ENCODE assay signal across 13 mouse cellular contexts in the genomic region with DNA sequence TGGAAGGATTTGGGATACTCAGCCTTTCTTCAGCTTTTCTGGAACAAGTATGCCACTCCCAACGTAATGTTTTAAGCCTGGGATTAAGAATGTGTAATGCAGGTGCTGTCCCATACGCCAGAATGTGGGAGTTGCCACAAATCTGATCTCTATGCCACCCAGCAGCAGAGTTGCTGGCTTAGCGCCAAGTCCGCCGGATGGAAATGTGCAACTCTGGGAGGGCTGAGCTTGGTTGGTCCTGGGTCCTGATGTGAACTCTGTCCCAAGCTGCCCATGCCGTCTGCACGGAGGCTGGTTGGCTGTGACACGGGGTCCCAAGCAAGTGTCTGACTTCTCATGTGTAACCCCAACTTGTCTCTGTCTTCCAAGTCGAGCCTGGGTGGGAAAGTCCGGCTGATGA. TPM values are rescaled to one million over a fixed set of nuclear protein-coding genes. Genes with fewer than 3 reads are reported as not detected.
DNase-seq lines count a peak whose midpoint lies in the region; ATAC-seq and TF ChIP-seq lines count a peak whose summit lies in the region.
"Had no signal": no experiment of that assay in that cellular context is flagged by ENCODE, and none has a peak within 500 bp of the region (broad histone marks: within the 10 kb centered on the region; RNA-seq: fewer than 3 reads in every experiment).

No protein-coding gene starts in this region.

- H3K4me1 ChIP-seq in hindbrain, postnatal 0 days (ENCODE audit: insufficient read depth, low read length): no peaks in the 10 kb centered on the region
- no peaks in the 10 kb centered on the region for H3K4me1 ChIP-seq in hindbrain, embryonic 11.5 days (replicated peaks; ENCODE audit: control insufficient read depth, insufficient read depth, low read length)
- H3K4me1 ChIP-seq in midbrain, embryonic 13.5 days (replicated peaks): peaks cover 4% of the 10 kb centered on the region; the same call in 1 of the 2 replicates
- H3K4me1 ChIP-seq in midbrain, embryonic 10.5 days: no peaks in the 10 kb centered on the region
- no peaks in the 10 kb centered on the region for H3K4me1 ChIP-seq in forebrain, embryonic 15.5 days
- no peaks in the 10 kb centered on the region; the same call in 1 of the 2 replicates for H3K4me1 ChIP-seq in stomach, embryonic 14.5 days (ENCODE audit: control insufficient read depth, insufficient read depth, low read length)
- H3K4me1 ChIP-seq in thymus, adult 2 months (replicated peaks; ENCODE audit: control insufficient read depth, insufficient read depth, low read length): no peaks in the 10 kb centered on the region

- H3K9me3 ChIP-seq in hindbrain, postnatal 0 days (ENCODE audit: low read length): no peaks in the 10 kb centered on the region
- no peaks in the 10 kb centered on the region for H3K9me3 ChIP-seq in hindbrain, embryonic 11.5 days (ENCODE audit: control insufficient read depth, low read length)
- H3K9me3 ChIP-seq in midbrain, embryonic 13.5 days: no peaks in the 10 kb centered on the region
- H3K9me3 ChIP-seq in midbrain, embryonic 10.5 days (replicated peaks): no peaks in the 10 kb centered on the region
- H3K9me3 ChIP-seq in forebrain, embryonic 15.5 days: no peaks in the 10 kb centered on the region
- H3K9me3 ChIP-seq in stomach, embryonic 14.5 days (ENCODE audit: control insufficient read depth, low read depth, low read length): no peaks in the 10 kb centered on the region
- H3K9me3 ChIP-seq: limb, embryonic 10.5 days had no signal

- H3K9ac ChIP-seq in hindbrain, postnatal 0 days (replicated peaks; ENCODE audit: low read length): no peak overlapping the region
- no peak overlapping the region for H3K9ac ChIP-seq in hindbrain, embryonic 11.5 days (ENCODE audit: low read depth, low read length)
- H3K9ac ChIP-seq in midbrain, embryonic 13.5 days (replicated peaks): no peak overlapping the region
- H3K9ac ChIP-seq in forebrain, embryonic 15.5 days (replicated peaks): no peak overlapping the region
- H3K9ac ChIP-seq in stomach, embryonic 14.5 days (replicated peaks; ENCODE audit: low read depth, low read length): no peak overlapping the region

- WGBS in hindbrain, postnatal 0 days: 52% methylated on average over 10 of the region's 10 CpGs
- WGBS in hindbrain, embryonic 11.5 days: 86% methylated on average over 10 of the region's 10 CpGs
- 75% methylated on average over 10 of the region's 10 CpGs for WGBS in midbrain, embryonic 13.5 days
- 93% methylated on average over 10 of the region's 10 CpGs for WGBS in midbrain, embryonic 10.5 days
- WGBS in forebrain, embryonic 15.5 days: 56% methylated on average over 10 of the region's 10 CpGs
- WGBS in stomach, embryonic 14.5 days: 59% methylated on average over 10 of the region's 10 CpGs
- 89% methylated on average over 10 of the region's 10 CpGs for WGBS in thymus, adult 2 months

- DNase-seq in hindbrain, postnatal 0 days (ENCODE audit: low spot score): peak; percentile 44
- DNase-seq in hindbrain, embryonic 11.5 days (ENCODE audit: low spot score): no peak
- no peak for DNase-seq in midbrain, embryonic 10.5 days (ENCODE audit: low spot score)
- no peak for DNase-seq in thymus, adult 2 months
- DNase-seq: thymus, postnatal 25 days had no signal

- H3K36me3 ChIP-seq in hindbrain, postnatal 0 days (ENCODE audit: insufficient read depth, low read length): peaks cover 24% of the 10 kb centered on the region; the same call in 1 of the 2 replicates
- H3K36me3 ChIP-seq in hindbrain, embryonic 11.5 days (ENCODE audit: control insufficient read depth, insufficient read depth, low read length): no peaks in the 10 kb centered on the region
- no peaks in the 10 kb centered on the region; the same call in none of the 2 replicates for H3K36me3 ChIP-seq in midbrain, embryonic 13.5 days
- no peaks in the 10 kb centered on the region for H3K36me3 ChIP-seq in midbrain, embryonic 10.5 days
- no peaks in the 10 kb centered on the region for H3K36me3 ChIP-seq in forebrain, embryonic 15.5 days
- H3K36me3 ChIP-seq in stomach, embryonic 14.5 days (ENCODE audit: control insufficient read depth, insufficient read depth, low read length): 0 out of 2 replicates have a peak, but pooled peaks cover 4% of the 10 kb centered on the region
- H3K36me3 ChIP-seq in thymus, adult 2 months (ENCODE audit: control insufficient read depth, insufficient read depth, low read length): no peaks in the 10 kb centered on the region
- H3K36me3 ChIP-seq: limb, embryonic 10.5 days had no signal

- H3K27me3 ChIP-seq in hindbrain, postnatal 0 days (ENCODE audit: insufficient read depth, low read length): no peaks in the 10 kb centered on the region
- no peaks in the 10 kb centered on the region for H3K27me3 ChIP-seq in hindbrain, embryonic 11.5 days (ENCODE audit: control insufficient read depth, insufficient read depth, low read length)
- H3K27me3 ChIP-seq in midbrain, embryonic 13.5 days: no peaks in the 10 kb centered on the region
- H3K27me3 ChIP-seq in midbrain, embryonic 10.5 days (ENCODE audit: low read depth, poor library complexity, severe bottlenecking): no peaks in the 10 kb centered on the region
- H3K27me3 ChIP-seq in forebrain, embryonic 15.5 days: no peaks in the 10 kb centered on the region
- H3K27me3 ChIP-seq in stomach, embryonic 14.5 days (ENCODE audit: control insufficient read depth, insufficient read depth, low read length): no peaks in the 10 kb centered on the region
- no peaks in the 10 kb centered on the region for H3K27me3 ChIP-seq in thymus, adult 2 months (ENCODE audit: control insufficient read depth, insufficient read depth, low read length)

- H3K27ac ChIP-seq in hindbrain, postnatal 0 days: no peak overlapping the region
- H3K27ac ChIP-seq in hindbrain, embryonic 11.5 days (ENCODE audit: low read depth, low read length): no peak overlapping the region
- no peak overlapping the region for H3K27ac ChIP-seq in midbrain, embryonic 13.5 days
- no peak overlapping the region for H3K27ac ChIP-seq in midbrain, embryonic 10.5 days (replicated peaks)
- H3K27ac ChIP-seq in forebrain, embryonic 15.5 days (replicated peaks): no peak overlapping the region
- no peak overlapping the region for H3K27ac ChIP-seq in stomach, embryonic 14.5 days (ENCODE audit: low read length)
- no peak overlapping the region for H3K27ac ChIP-seq in thymus, adult 2 months (ENCODE audit: control insufficient read depth, insufficient read depth, low read length)
- H3K27ac ChIP-seq: layer of hippocampus, adult 2 months; limb, embryonic 10.5 days had no signal

- no peak for TF ChIP-seq POLR2A in thymus, adult 2 months (IDR thresholded peaks at IDR 0.05; ENCODE audit: control insufficient read depth, extremely low read depth, insufficient read depth, low read length, poor library complexity)

- no peak for TF ChIP-seq CTCF in hindbrain, postnatal 0 days (IDR thresholded peaks at IDR 0.05; ENCODE audit: low read depth)
- no peak for TF ChIP-seq CTCF in thymus, adult 2 months (IDR thresholded peaks at IDR 0.05; ENCODE audit: borderline replicate concordance, control insufficient read depth, extremely low read depth, insufficient read depth, low read length, poor library complexity)

- no peak overlapping the region for H3K4me2 ChIP-seq in hindbrain, postnatal 0 days (ENCODE audit: low read depth, low read length)
- H3K4me2 ChIP-seq in hindbrain, embryonic 11.5 days (replicated peaks; ENCODE audit: low read depth, low read length): no peak overlapping the region
- H3K4me2 ChIP-seq in midbrain, embryonic 13.5 days (replicated peaks): no peak overlapping the region
- H3K4me2 ChIP-seq in forebrain, embryonic 15.5 days (replicated peaks): no peak overlapping the region
- H3K4me2 ChIP-seq in stomach, embryonic 14.5 days (replicated peaks; ENCODE audit: low read depth, low read length): no peak overlapping the region

- ATAC-seq in hindbrain, postnatal 0 days: no peak
- ATAC-seq in hindbrain, embryonic 11.5 days (ENCODE audit: low FRiP score): no peak
- 0 out of 2 replicates have a peak, but pooled peaks have one; percentile 34 for ATAC-seq in midbrain, embryonic 13.5 days
- ATAC-seq in forebrain, embryonic 15.5 days (replicated peaks): peak; percentile 79
- peak; percentile 31; the same call in 1 of the 2 replicates for ATAC-seq in stomach, embryonic 14.5 days (ENCODE audit: insufficient number of reproducible peaks, insufficient read depth, low FRiP score, low read depth)
- ATAC-seq: activated CD4-positive, CD25-positive, alpha-beta regulatory T cell, adult 4 months; lung, postnatal 0 days had no signal

- H3K4me3 ChIP-seq in hindbrain, postnatal 0 days (ENCODE audit: low read length): no peak overlapping the region
- H3K4me3 ChIP-seq in hindbrain, embryonic 11.5 days (ENCODE audit: low read depth, low read length): no peak overlapping the region
- H3K4me3 ChIP-seq in midbrain, embryonic 13.5 days (replicated peaks): no peak overlapping the region
- no peak overlapping the region for H3K4me3 ChIP-seq in midbrain, embryonic 10.5 days
- no peak overlapping the region for H3K4me3 ChIP-seq in forebrain, embryonic 15.5 days
- no peak overlapping the region for H3K4me3 ChIP-seq in stomach, embryonic 14.5 days (ENCODE audit: low read depth, low read length)
- H3K4me3 ChIP-seq in thymus, adult 2 months (ENCODE audit: control insufficient read depth, insufficient read depth, low read length): no peak overlapping the region
- H3K4me3 ChIP-seq: erythroblast, embryonic 14.5 days; layer of hippocampus, adult 2 months; limb, embryonic 10.5 days had no signal

RNA-seq across cellular contexts. Expression of a gene that starts 25.0 kb away (rescaled TPM):
- total RNA-seq in hindbrain, postnatal 0 days (2014; rRNA removed): 2.2 and 6.0 TPM in 2 replicates
- polyA plus RNA-seq in hindbrain, postnatal 0 days (2015; fragmentation: Nextera tagmentation; extraction: Ambion mirVana): 7.5 and 8.0 TPM in 2 replicates
- 23.9 and 29.3 TPM in 2 replicates for polyA plus RNA-seq in hindbrain, embryonic 11.5 days (2014; fragmentation: Nextera tagmentation; extraction: Ambion mirVana)
- 13.6 and 13.8 TPM in 2 replicates for polyA plus RNA-seq in midbrain, embryonic 13.5 days (2015; fragmentation: Nextera tagmentation; extraction: Ambion mirVana)
- polyA plus RNA-seq in midbrain, embryonic 10.5 days (2016; fragmentation: Nextera tagmentation; extraction: Ambion mirVana): 30.2 and 30.5 TPM in 2 replicates
- polyA plus RNA-seq in forebrain, embryonic 15.5 days (2015; fragmentation: Nextera tagmentation; extraction: Ambion mirVana): 8.9 and 10.6 TPM in 2 replicates
- 14.4 and 15.3 TPM in 2 replicates for polyA plus RNA-seq in stomach, embryonic 14.5 days (2014; fragmentation: Nextera tagmentation; extraction: Ambion mirVana)
- 4.6 and 5.1 TPM in 2 replicates for polyA plus RNA-seq in thymus, adult 2 months (2012; rRNA removed)

RNA-seq across cellular contexts. Expression of a gene that starts 56.0 kb away (rescaled TPM):
- 29.0 and 40.3 TPM in 2 replicates for total RNA-seq in hindbrain, postnatal 0 days (2014; rRNA removed)
- 25.6 and 26.7 TPM in 2 replicates for polyA plus RNA-seq in hindbrain, postnatal 0 days (2015; fragmentation: Nextera tagmentation; extraction: Ambion mirVana)
- polyA plus RNA-seq in hindbrain, embryonic 11.5 days (2014; fragmentation: Nextera tagmentation; extraction: Ambion mirVana): 9.8 and 10.9 TPM in 2 replicates
- 10.9 and 11.2 TPM in 2 replicates for polyA plus RNA-seq in midbrain, embryonic 13.5 days (2015; fragmentation: Nextera tagmentation; extraction: Ambion mirVana)
- polyA plus RNA-seq in midbrain, embryonic 10.5 days (2016; fragmentation: Nextera tagmentation; extraction: Ambion mirVana): 6.8 and 6.9 TPM in 2 replicates
- polyA plus RNA-seq in forebrain, embryonic 15.5 days (2015; fragmentation: Nextera tagmentation; extraction: Ambion mirVana): 8.6 and 9.4 TPM in 2 replicates
- 17.8 and 18.8 TPM in 2 replicates for polyA plus RNA-seq in stomach, embryonic 14.5 days (2014; fragmentation: Nextera tagmentation; extraction: Ambion mirVana)
- polyA plus RNA-seq in thymus, adult 2 months (2012; rRNA removed): 31.2 TPM in 2 replicates

Comparison
In these comparisons a context has a peak if more than half of its experiments do, and no peak if none do; other contexts are left out.
1. ATAC-seq: peak in midbrain, embryonic 13.5 days (single experiment), forebrain, embryonic 15.5 days (single experiment) and stomach, embryonic 14.5 days (single experiment); none in hindbrain, postnatal 0 days (single experiment) and hindbrain, embryonic 11.5 days (single experiment).